Mouse (Mus musculus): ENCODE measurements at regions not wholly inside any gene's neighbourhood (a gene's known extent, or its start where the extent isn't known, plus 50 kb on each side); places are given as distances from the start of the nearest gene placed in this dataset.

GRCm38 (mm10) chr12:25313212-25313611, 216.3 kb upstream of the Id2 start:
- no peaks in the 10 kb centered on the region for H3K27me3 ChIP-seq (ENCODE audit: control insufficient read depth, insufficient read depth, low read depth, low read length)
- H3K4me2 ChIP-seq (ENCODE audit: low read depth, low read length) = no peak overlapping the region
- H3K27ac ChIP-seq (ENCODE audit: low read length) = no peak overlapping the region
- no peaks in the 10 kb centered on the region for H3K4me1 ChIP-seq (ENCODE audit: control insufficient read depth, low read depth, low read length)
- no peak for ATAC-seq (ENCODE audit: low read depth)
- H3K36me3 ChIP-seq (ENCODE audit: control insufficient read depth, insufficient read depth) = no peaks in the 10 kb centered on the region
- H3K9ac ChIP-seq (ENCODE audit: low read depth, low read length) = no peak overlapping the region
- H3K9me3 ChIP-seq (replicated peaks; ENCODE audit: control insufficient read depth, low read length) = no peaks in the 10 kb centered on the region
- H3K4me3 ChIP-seq (ENCODE audit: low read depth, low read length) = no peak overlapping the region

GRCm38 (mm10) chr12:25312390-25312789, 215.4 kb upstream of the Id2 start:
- Histone ChIP-seq H3K36me3 (ENCODE audit: control insufficient read depth, insufficient read depth) (no peaks in the 10 kb centered on the region), H3K9me3 (replicated peaks; ENCODE audit: control insufficient read depth, low read length) (no peaks in the 10 kb centered on the region), H3K4me3 (ENCODE audit: low read depth, low read length) (no peak overlapping the region), H3K27me3 (ENCODE audit: control insufficient read depth, insufficient read depth, low read depth, low read length) (no peaks in the 10 kb centered on the region), H3K4me2 (ENCODE audit: low read depth, low read length) (no peak overlapping the region), H3K9ac (ENCODE audit: low read depth, low read length) (no peak overlapping the region), H3K27ac (ENCODE audit: low read length) (no peak overlapping the region), H3K4me1 (ENCODE audit: control insufficient read depth, low read depth, low read length) (no peaks in the 10 kb centered on the region)
- ATAC-seq (ENCODE audit: low read depth) = no peak
- WGBS (ENCODE audit: insufficient replicate concordance) = 56% methylated on average over 2 of the region's 2 CpGs

- no peak overlapping the region for H3K4me2 ChIP-seq (ENCODE audit: low read depth, low read length)
- no peaks in the 10 kb centered on the region for H3K36me3 ChIP-seq (ENCODE audit: control insufficient read depth, insufficient read depth)
- H3K27me3 ChIP-seq (ENCODE audit: control insufficient read depth, insufficient read depth, low read depth, low read length) = no peaks in the 10 kb centered on the region
- 40% methylated on average over 7 of the region's 7 CpGs for WGBS (ENCODE audit: insufficient replicate concordance)
- no peak for ATAC-seq (ENCODE audit: low read depth)
- H3K9ac ChIP-seq (ENCODE audit: low read depth, low read length) = no peak overlapping the region
- no peaks in the 10 kb centered on the region for H3K9me3 ChIP-seq (replicated peaks; ENCODE audit: control insufficient read depth, low read length)
- no peak overlapping the region for H3K27ac ChIP-seq (ENCODE audit: low read length)
- no peaks in the 10 kb centered on the region for H3K4me1 ChIP-seq (ENCODE audit: control insufficient read depth, low read depth, low read length)
- H3K4me3 ChIP-seq (ENCODE audit: low read depth, low read length) = no peak overlapping the region
Observed at GRCm38 (mm10) chr12:25311728-25312127, 214.8 kb upstream of the Id2 start.

GRCm38 (mm10) chr12:25310293-25310946, 213.5 kb upstream of the Id2 start:
- 40% methylated on average over 6 of the region's 6 CpGs for WGBS (ENCODE audit: insufficient replicate concordance)
- no peaks in the 10 kb centered on the region for H3K36me3 ChIP-seq (ENCODE audit: control insufficient read depth, insufficient read depth)
- H3K4me3 ChIP-seq (ENCODE audit: low read depth, low read length) = no peak overlapping the region
- no peaks in the 10 kb centered on the region for H3K9me3 ChIP-seq (replicated peaks; ENCODE audit: control insufficient read depth, low read length)
- no peak overlapping the region for H3K27ac ChIP-seq (ENCODE audit: low read length)
- H3K27me3 ChIP-seq (ENCODE audit: control insufficient read depth, insufficient read depth, low read depth, low read length) = no peaks in the 10 kb centered on the region
- ATAC-seq (ENCODE audit: low read depth) = no peak
- no peaks in the 10 kb centered on the region for H3K4me1 ChIP-seq (ENCODE audit: control insufficient read depth, low read depth, low read length)
- H3K9ac ChIP-seq (ENCODE audit: low read depth, low read length) = no peak overlapping the region
- H3K4me2 ChIP-seq (ENCODE audit: low read depth, low read length) = no peak overlapping the region

GRCm38 (mm10) chr12:25309234-25309633, 212.3 kb upstream of the Id2 start:
- no peaks in the 10 kb centered on the region for H3K4me1 ChIP-seq (ENCODE audit: control insufficient read depth, low read depth, low read length)
- H3K27ac ChIP-seq (ENCODE audit: low read length) = no peak overlapping the region
- no peaks in the 10 kb centered on the region for H3K36me3 ChIP-seq (ENCODE audit: control insufficient read depth, insufficient read depth)
- no peaks in the 10 kb centered on the region for H3K27me3 ChIP-seq (ENCODE audit: control insufficient read depth, insufficient read depth, low read depth, low read length)
- no peak overlapping the region for H3K4me2 ChIP-seq (ENCODE audit: low read depth, low read length)
- no peak overlapping the region for H3K4me3 ChIP-seq (ENCODE audit: low read depth, low read length)
- WGBS (ENCODE audit: insufficient replicate concordance) = 77% methylated on average over 6 of the region's 6 CpGs
- no peak for ATAC-seq (ENCODE audit: low read depth)
- no peak overlapping the region for H3K9ac ChIP-seq (ENCODE audit: low read depth, low read length)
- no peaks in the 10 kb centered on the region for H3K9me3 ChIP-seq (replicated peaks; ENCODE audit: control insufficient read depth, low read length)

GRCm38 (mm10) chr12:25305764-25306653, 209.1 kb upstream of the Id2 start:
- Histone ChIP-seq H3K4me1 (ENCODE audit: control insufficient read depth, low read depth, low read length) (no peaks in the 10 kb centered on the region; the same call in 1 of the 2 replicates), H3K9me3 (replicated peaks; ENCODE audit: control insufficient read depth, low read length) (no peaks in the 10 kb centered on the region), H3K27ac (ENCODE audit: low read length) (no peak overlapping the region), H3K4me2 (ENCODE audit: low read depth, low read length) (no peak overlapping the region), H3K36me3 (ENCODE audit: control insufficient read depth, insufficient read depth) (no peaks in the 10 kb centered on the region), H3K9ac (ENCODE audit: low read depth, low read length) (no peak overlapping the region), H3K27me3 (ENCODE audit: control insufficient read depth, insufficient read depth, low read depth, low read length) (no peaks in the 10 kb centered on the region), H3K4me3 (ENCODE audit: low read depth, low read length) (no peak overlapping the region)
- no peak for ATAC-seq (ENCODE audit: low read depth)
- 65% methylated on average over 12 of the region's 12 CpGs for WGBS (ENCODE audit: insufficient replicate concordance)

- 60% methylated on average over 6 of the region's 6 CpGs for WGBS (ENCODE audit: insufficient replicate concordance)
- H3K4me3 ChIP-seq (ENCODE audit: low read depth, low read length) = no peak overlapping the region
Observed at GRCm38 (mm10) chr12:25304820-25305511, 208.0 kb upstream of the Id2 start.

GRCm38 (mm10) chr12:25303500-25304050, 206.6 kb upstream of the Id2 start:
- Histone ChIP-seq H3K4me2 (ENCODE audit: low read depth, low read length) (no peak overlapping the region), H3K4me3 (ENCODE audit: low read depth, low read length) (no peak overlapping the region), H3K27ac (ENCODE audit: low read length) (0 out of 2 replicates have a peak overlapping the region, but pooled peaks have one; percentile 11), H3K4me1 (ENCODE audit: control insufficient read depth, low read depth, low read length) (peaks cover 8% of the 10 kb centered on the region), H3K9me3 (replicated peaks; ENCODE audit: control insufficient read depth, low read length) (no peaks in the 10 kb centered on the region), H3K27me3 (ENCODE audit: control insufficient read depth, insufficient read depth, low read depth, low read length) (no peaks in the 10 kb centered on the region), H3K36me3 (ENCODE audit: control insufficient read depth, insufficient read depth) (no peaks in the 10 kb centered on the region), H3K9ac (ENCODE audit: low read depth, low read length) (no peak overlapping the region)
- 24% methylated on average over 7 of the region's 7 CpGs for WGBS (ENCODE audit: insufficient replicate concordance)
- no peak for ATAC-seq (ENCODE audit: low read depth)

More at GRCm38 (mm10) chr12:25304820-25305511, 208.0 kb upstream of the Id2 start:
- Histone ChIP-seq H3K27me3 (ENCODE audit: control insufficient read depth, insufficient read depth, low read depth, low read length) (no peaks in the 10 kb centered on the region), H3K4me2 (ENCODE audit: low read depth, low read length) (no peak overlapping the region), H3K9me3 (replicated peaks; ENCODE audit: control insufficient read depth, low read length) (no peaks in the 10 kb centered on the region), H3K27ac (ENCODE audit: low read length) (no peak overlapping the region), H3K36me3 (ENCODE audit: control insufficient read depth, insufficient read depth) (no peaks in the 10 kb centered on the region), H3K4me1 (ENCODE audit: control insufficient read depth, low read depth, low read length) (peaks cover 8% of the 10 kb centered on the region), H3K9ac (ENCODE audit: low read depth, low read length) (no peak overlapping the region)
- no peak for ATAC-seq (ENCODE audit: low read depth)
